Mouse (Mus musculus): Measurements from ENCODE around the gene Hs1bp3. TPM values are rescaled to one million over a fixed set of nuclear protein-coding genes. Genes with fewer than 3 reads are reported as not detected.

Gene Hs1bp3
- polyA plus RNA-seq, 2 experiments: 12.6 to 16.7 TPM

DNA sequence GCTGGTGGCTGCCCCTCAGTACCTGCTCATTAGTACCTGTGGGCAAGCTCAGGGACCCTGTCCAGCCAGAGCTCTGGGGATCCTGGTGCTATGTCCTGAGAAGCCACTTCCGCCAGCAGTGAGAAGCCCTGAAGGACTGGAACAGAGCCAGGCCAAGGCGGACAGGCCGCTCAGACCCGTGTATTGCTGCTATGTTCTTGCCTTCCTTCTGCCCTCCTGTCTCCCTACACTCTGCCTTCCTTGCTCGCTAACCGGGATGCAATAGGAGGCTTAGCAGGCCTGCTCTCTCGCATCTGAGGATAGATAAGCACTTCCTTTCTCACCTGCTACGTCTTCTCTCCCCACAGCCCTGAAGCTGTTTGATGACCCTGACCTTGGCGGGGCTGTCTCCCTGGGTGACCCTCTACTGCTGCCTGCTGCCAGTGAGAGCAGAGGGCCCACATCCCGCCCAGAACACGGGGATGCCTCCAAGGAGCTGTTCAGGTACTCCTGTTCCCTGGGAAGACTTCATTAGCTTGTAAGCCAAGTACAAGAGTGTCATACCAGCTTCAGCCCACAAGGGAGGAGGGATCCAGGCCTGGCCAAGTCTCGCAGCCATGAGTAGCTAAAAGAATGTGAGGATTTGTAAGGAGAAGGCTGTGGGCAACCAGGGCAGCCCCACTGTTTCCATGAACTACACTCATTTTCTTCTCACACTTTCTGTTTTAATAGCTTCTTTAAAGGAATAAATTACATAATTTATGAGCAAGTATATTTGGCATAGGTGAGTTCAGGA lies 24.2 kb downstream of the Hs1bp3 start:
- no peaks in the 10 kb centered on the region for H3K27me3 ChIP-seq (ENCODE audit: control insufficient read depth, insufficient read depth, low read length)
- no peak overlapping the region for H3K4me3 ChIP-seq (replicated peaks; ENCODE audit: low read length)
- H3K9ac ChIP-seq (ENCODE audit: low read depth, low read length, severe bottlenecking): no peak overlapping the region
- H3K36me3 ChIP-seq (ENCODE audit: control insufficient read depth, insufficient read depth, low read length): peaks cover 55% of the 10 kb centered on the region
- WGBS: 80% methylated on average over 12 of the region's 12 CpGs
- TF ChIP-seq POLR2A (IDR thresholded peaks at IDR 0.05; ENCODE audit: borderline replicate concordance, extremely low read depth, insufficient read depth, insufficient read length): no peak
- no peaks in the 10 kb centered on the region for H3K9me3 ChIP-seq (ENCODE audit: control insufficient read depth, low read length)
- DNase-seq (ENCODE audit: low spot score): no peak
- ATAC-seq (ENCODE audit: low FRiP score, low read depth): no peak
- H3K27ac ChIP-seq (replicated peaks; ENCODE audit: low read depth, low read length): no peak overlapping the region
- H3K4me1 ChIP-seq (ENCODE audit: control insufficient read depth, insufficient read depth, low read length): no peaks in the 10 kb centered on the region; the same call in 1 of the 2 replicates
- no peak overlapping the region for H3K4me2 ChIP-seq (replicated peaks; ENCODE audit: low read depth, low read length, severe bottlenecking)

DNA sequence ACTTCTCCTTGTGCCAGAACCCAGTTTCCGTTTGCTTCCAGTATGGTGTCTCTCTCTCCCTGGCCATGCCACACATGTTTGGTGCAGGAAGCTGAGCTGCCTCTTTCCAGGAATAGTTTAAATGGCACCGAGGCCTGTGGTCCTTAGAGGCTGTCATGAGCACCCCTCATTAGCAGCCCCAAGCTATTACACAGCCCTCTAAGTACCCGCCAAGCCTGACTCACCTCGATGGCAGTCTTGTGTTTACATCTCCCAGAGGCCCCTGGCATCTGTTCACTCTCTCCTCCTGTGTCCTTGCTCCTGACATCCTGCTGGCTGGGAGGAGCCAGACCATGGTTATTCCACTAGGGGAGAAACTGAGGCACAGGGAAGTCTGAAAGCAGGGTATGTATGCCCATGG lies 25.3 kb downstream of the Hs1bp3 start:
- no peak for DNase-seq (ENCODE audit: low spot score)
- Histone ChIP-seq H3K4me3 (replicated peaks; ENCODE audit: low read length) (no peak overlapping the region), H3K27me3 (ENCODE audit: control insufficient read depth, insufficient read depth, low read length) (no peaks in the 10 kb centered on the region), H3K9ac (ENCODE audit: low read depth, low read length, severe bottlenecking) (no peak overlapping the region), H3K4me2 (replicated peaks; ENCODE audit: low read depth, low read length, severe bottlenecking) (no peak overlapping the region), H3K27ac (replicated peaks; ENCODE audit: low read depth, low read length) (no peak overlapping the region), H3K36me3 (ENCODE audit: control insufficient read depth, insufficient read depth, low read length) (peaks cover 65% of the 10 kb centered on the region), H3K4me1 (ENCODE audit: control insufficient read depth, insufficient read depth, low read length) (no peaks in the 10 kb centered on the region; the same call in 1 of the 2 replicates), H3K9me3 (ENCODE audit: control insufficient read depth, low read length) (no peaks in the 10 kb centered on the region)
- TF ChIP-seq POLR2A (IDR thresholded peaks at IDR 0.05; ENCODE audit: borderline replicate concordance, extremely low read depth, insufficient read depth, insufficient read length): no peak
- whole genome bisulfite sequencing: 48% methylated on average over 4 of the region's 4 CpGs
- ATAC-seq (ENCODE audit: low FRiP score, low read depth): no peak

DNA sequence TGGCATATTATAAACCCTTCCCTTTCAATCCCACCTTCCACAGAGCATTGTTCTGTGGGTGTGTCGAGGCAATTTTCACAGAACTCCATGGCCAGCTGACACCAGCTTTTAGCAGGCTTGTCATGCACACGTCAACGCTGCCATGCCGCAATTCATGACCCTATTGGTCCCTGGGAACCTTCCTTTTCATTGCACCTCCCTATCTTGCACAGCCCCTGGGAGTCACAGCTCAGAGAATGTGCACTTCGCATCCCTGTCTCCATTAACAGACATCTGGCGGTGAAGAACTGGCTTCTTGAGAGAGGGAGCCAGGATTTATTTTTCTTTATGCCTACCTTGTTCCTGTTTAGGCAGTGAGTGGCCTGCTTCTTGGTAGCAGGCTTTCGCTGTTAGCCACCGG lies 25.7 kb downstream of the Hs1bp3 start:
- no peak for ATAC-seq (ENCODE audit: low FRiP score, low read depth)
- no peak overlapping the region for H3K9ac ChIP-seq (ENCODE audit: low read depth, low read length, severe bottlenecking)
- no peak overlapping the region for H3K4me2 ChIP-seq (replicated peaks; ENCODE audit: low read depth, low read length, severe bottlenecking)
- H3K27me3 ChIP-seq (ENCODE audit: control insufficient read depth, insufficient read depth, low read length): no peaks in the 10 kb centered on the region
- H3K4me1 ChIP-seq (ENCODE audit: control insufficient read depth, insufficient read depth, low read length): no peaks in the 10 kb centered on the region; the same call in 1 of the 2 replicates
- H3K36me3 ChIP-seq (ENCODE audit: control insufficient read depth, insufficient read depth, low read length): peaks cover 65% of the 10 kb centered on the region
- no peak overlapping the region for H3K4me3 ChIP-seq (replicated peaks; ENCODE audit: low read length)
- H3K27ac ChIP-seq (replicated peaks; ENCODE audit: low read depth, low read length): no peak overlapping the region
- no peaks in the 10 kb centered on the region for H3K9me3 ChIP-seq (ENCODE audit: control insufficient read depth, low read length)
- WGBS: 84% methylated on average over 8 of the region's 8 CpGs
- TF ChIP-seq POLR2A (IDR thresholded peaks at IDR 0.05; ENCODE audit: borderline replicate concordance, extremely low read depth, insufficient read depth, insufficient read length): no peak
- no peak for DNase-seq (ENCODE audit: low spot score)

DNA sequence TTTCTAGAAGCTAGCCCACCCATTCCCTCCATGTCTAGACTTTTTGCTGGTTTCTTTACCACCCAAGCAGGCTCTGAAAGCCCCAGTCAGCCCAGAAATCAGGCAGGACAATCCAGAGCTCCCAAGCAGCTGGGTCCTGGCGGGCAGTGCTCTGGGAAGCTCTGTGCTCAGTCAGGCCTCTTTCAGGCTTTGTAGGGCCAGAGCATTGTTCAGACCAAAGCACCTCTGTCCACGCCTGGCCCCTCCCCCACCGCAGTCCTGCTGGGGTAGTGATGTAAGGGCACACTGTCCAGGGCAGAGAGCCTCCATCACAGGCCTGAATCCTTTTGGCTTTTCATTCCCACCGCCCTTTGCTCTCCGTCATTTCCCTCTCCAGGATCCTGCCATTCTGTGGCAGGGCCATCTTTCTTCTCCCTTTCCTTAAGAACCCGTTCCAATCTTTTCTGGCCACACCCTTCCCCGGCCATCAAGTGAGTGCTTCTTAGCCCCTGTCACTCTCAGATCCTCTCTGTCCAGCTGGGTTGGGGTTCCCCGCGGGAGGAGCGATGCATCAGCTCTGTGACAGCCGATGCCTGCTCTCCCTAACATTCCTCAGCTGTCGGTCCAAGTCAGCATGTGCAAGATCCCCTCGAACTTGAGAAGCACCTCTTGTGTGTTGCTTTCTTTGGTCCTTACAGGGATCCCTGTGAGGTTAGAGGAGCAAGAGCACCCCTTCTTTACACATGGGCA lies 26.5 kb downstream of the Hs1bp3 start:
- DNase-seq (ENCODE audit: low spot score): no peak
- no peak overlapping the region for H3K27ac ChIP-seq (replicated peaks; ENCODE audit: low read depth, low read length)
- no peak overlapping the region for H3K4me2 ChIP-seq (replicated peaks; ENCODE audit: low read depth, low read length, severe bottlenecking)
- no peaks in the 10 kb centered on the region; the same call in 1 of the 2 replicates for H3K4me1 ChIP-seq (ENCODE audit: control insufficient read depth, insufficient read depth, low read length)
- 60% methylated on average over 13 of the region's 13 CpGs for WGBS
- H3K9ac ChIP-seq (ENCODE audit: low read depth, low read length, severe bottlenecking): no peak overlapping the region
- no peaks in the 10 kb centered on the region for H3K27me3 ChIP-seq (ENCODE audit: control insufficient read depth, insufficient read depth, low read length)
- TF ChIP-seq POLR2A (IDR thresholded peaks at IDR 0.05; ENCODE audit: borderline replicate concordance, extremely low read depth, insufficient read depth, insufficient read length): no peak
- no peak for ATAC-seq (ENCODE audit: low FRiP score, low read depth)
- H3K4me3 ChIP-seq (replicated peaks; ENCODE audit: low read length): no peak overlapping the region
- H3K9me3 ChIP-seq (ENCODE audit: control insufficient read depth, low read length): no peaks in the 10 kb centered on the region
- H3K36me3 ChIP-seq (ENCODE audit: control insufficient read depth, insufficient read depth, low read length): peaks cover 65% of the 10 kb centered on the region

DNA sequence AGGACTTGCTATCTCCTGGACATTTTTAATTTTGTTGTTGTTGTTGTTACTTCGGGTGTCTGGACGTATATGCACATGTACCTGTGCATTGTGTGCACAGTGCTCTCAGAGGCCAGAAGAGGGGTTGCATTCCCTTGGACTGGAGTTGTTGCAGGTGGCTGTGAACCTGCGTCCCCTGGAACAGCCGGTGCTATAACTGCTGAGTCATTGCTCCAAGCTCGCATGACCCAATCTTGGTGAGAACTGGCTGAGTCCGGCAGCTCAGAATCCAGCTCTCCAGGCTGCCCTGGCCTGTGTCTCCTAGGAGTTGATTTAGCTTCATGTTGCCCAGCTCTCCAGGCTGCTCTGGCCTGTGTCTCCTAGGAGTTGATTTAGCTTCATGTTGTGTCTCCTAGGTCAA lies 27.8 kb downstream of the Hs1bp3 start:
- H3K36me3 ChIP-seq (ENCODE audit: control insufficient read depth, insufficient read depth, low read length): peaks cover 60% of the 10 kb centered on the region
- H3K4me2 ChIP-seq (replicated peaks; ENCODE audit: low read depth, low read length, severe bottlenecking): no peak overlapping the region
- no peaks in the 10 kb centered on the region; the same call in 1 of the 2 replicates for H3K4me1 ChIP-seq (ENCODE audit: control insufficient read depth, insufficient read depth, low read length)
- no peaks in the 10 kb centered on the region for H3K9me3 ChIP-seq (ENCODE audit: control insufficient read depth, low read length)
- no peaks in the 10 kb centered on the region for H3K27me3 ChIP-seq (ENCODE audit: control insufficient read depth, insufficient read depth, low read length)
- 91% methylated on average over 6 of the region's 6 CpGs for WGBS
- no peak for TF ChIP-seq POLR2A (IDR thresholded peaks at IDR 0.05; ENCODE audit: borderline replicate concordance, extremely low read depth, insufficient read depth, insufficient read length)
- ATAC-seq (ENCODE audit: low FRiP score, low read depth) (no peak), DNase-seq (ENCODE audit: low spot score) (no peak)
- no peak overlapping the region for H3K4me3 ChIP-seq (replicated peaks; ENCODE audit: low read length)
- no peak overlapping the region for H3K9ac ChIP-seq (ENCODE audit: low read depth, low read length, severe bottlenecking)
- no peak overlapping the region for H3K27ac ChIP-seq (replicated peaks; ENCODE audit: low read depth, low read length)

Measured in limb, embryonic 14.5 days (tissue).